Mouse (Mus musculus) hindbrain, postnatal 0 days (tissue): ENCODE results near the gene Dennd1b. TPM values are rescaled to one million over a fixed set of nuclear protein-coding genes. Genes with fewer than 3 reads are reported as not detected.

ENCODE experiments used
- ATAC-seq: fragments of 200-750 bp; cut with Nextera tagmentation; 2 replicates; pipeline ENCODE4 v1.8.0; 2017; ENCODE audit warnings: mild to moderate bottlenecking, moderate TSS enrichment, moderate library complexity
- DNase-seq: peaks from one replicate; pipeline ENCODE4 v3.0.0-alpha.2; 2015; ENCODE audit warnings: low spot score
- H3K27ac ChIP-seq: fragments of 300-500 bp; sonication (generic); 2 replicates; pipeline ENCODE4 v1.5.1; 2014; ENCODE audit warnings: mild to moderate bottlenecking
- H3K27me3 ChIP-seq: fragments of 300-500 bp; sonication (generic); 2 replicates; pipeline ENCODE4 v1.6.1; 2014; ENCODE audit warnings: low read length, mixed read lengths; ENCODE audit not compliant: insufficient read depth
- H3K36me3 ChIP-seq: fragments of 300-500 bp; sonication (generic); 2 replicates; pipeline ENCODE4 v1.6.1; 2014; ENCODE audit warnings: low read length, mixed read lengths; ENCODE audit not compliant: insufficient read depth
- H3K4me1 ChIP-seq: fragments of 300-500 bp; sonication (generic); 2 replicates; pipeline ENCODE4 v1.6.1; 2014; ENCODE audit warnings: antibody characterized with exemption, low read length, mixed read lengths; ENCODE audit not compliant: insufficient read depth
- H3K4me2 ChIP-seq: fragments of 300-500 bp; sonication (generic); 2 replicates; pipeline ENCODE4 v1.6.1; 2014; ENCODE audit warnings: low read depth, mild to moderate bottlenecking, low read length, moderate library complexity, mixed read lengths
- H3K4me3 ChIP-seq: fragments of 300-500 bp; sonication (generic); 2 replicates; pipeline ENCODE4 v1.5.1; 2014; ENCODE audit warnings: low read length
- H3K9ac ChIP-seq: fragments of 300-500 bp; sonication (generic); replicated peaks from 2 replicates; pipeline ENCODE4 v1.6.1; 2014; ENCODE audit warnings: mild to moderate bottlenecking, low read length, moderate library complexity, mixed read lengths
- H3K9me3 ChIP-seq: fragments of 300-500 bp; sonication (generic); 2 replicates; pipeline ENCODE4 v1.6.1; 2016; ENCODE audit warnings: low read length, mixed read lengths
- CTCF ChIP-seq: IDR thresholded peaks from 2 replicates; pipeline ENCODE4 v1.5.1; 2016; ENCODE audit warnings: antibody characterized with exemption, control low read depth, low read depth
- WGBS: fragments of 180-500 bp; shearing (Covaris S2); extraction: QIAGEN DNeasy Blood & Tissue Kit; methylation state at CpG from one replicate; pipeline ENCODE4 v1.1.7; 2014; 5-methylcytosine and 5-hydroxymethylcytosine counted together
- polyA plus RNA-seq: library from polyadenylated mRNA; unstranded; fragments of >200 nt; fragmentation: Nextera tagmentation; extraction: Ambion mirVana; gene quantifications from 2 replicates; pipeline ENCODE4 v1.2.1, GENCODE M21; 2015
- total RNA-seq: library from RNA; depleted of rRNA; stranded (reverse); fragments of >200 nt; gene quantifications from 2 replicates; pipeline ENCODE4 v1.2.3, GENCODE M21; 2014; rRNA removed

The Dennd1b gene
- total and polyA plus RNA-seq, 2 experiments from 2014 or later: 8.3 to 30.9 TPM

GRCm38 (mm10) chr1:139224309-139224949 is 261.2 kb downstream of the Dennd1b start:
- H3K27me3 ChIP-seq: no peaks in the 10 kb centered on the region
- no peak for ATAC-seq
- WGBS: 79% methylated on average over 6 of the region's 6 CpGs

More at GRCm38 (mm10) chr1:139224309-139224949, 261.2 kb downstream of the Dennd1b start:
- no peak for DNase-seq
- Histone ChIP-seq H3K9ac (no peak overlapping the region), H3K4me2 (no peak overlapping the region), H3K9me3 (no peaks in the 10 kb centered on the region), H3K36me3 (no peaks in the 10 kb centered on the region), H3K4me3 (no peak overlapping the region), H3K4me1 (no peaks in the 10 kb centered on the region), H3K27ac (no peak overlapping the region)
- TF ChIP-seq CTCF: no peak

Other genes with a start within 250 kb of the Dennd1b start
- 9.1 and 12.0 TPM in 2 replicates for gene Lhx9, start 114.9 kb upstream of the Dennd1b start, total RNA-seq
- 5.4 and 15.5 TPM in 2 replicates for gene Lhx9, start 114.9 kb upstream of the Dennd1b start, polyA plus RNA-seq
- gene 2310009B15Rik, start 106.6 kb upstream of the Dennd1b start, total RNA-seq: 29.1 and 32.7 TPM in 2 replicates
- gene 2310009B15Rik, start 106.6 kb upstream of the Dennd1b start, polyA plus RNA-seq: 45.0 and 45.6 TPM in 2 replicates